Mouse (Mus musculus) neural tube, embryonic 14.5 days (tissue): ENCODE measurements around the gene Dcp1a. TPM values are rescaled to one million over a fixed set of nuclear protein-coding genes. Genes with fewer than 3 reads are reported as not detected.

Experiments
- ATAC-seq: fragments of 200-750 bp; cut with Nextera tagmentation; 2 replicates; pipeline ENCODE4 v1.8.0; 2017; ENCODE audit warnings: low read depth, mild to moderate bottlenecking, moderate TSS enrichment, moderate library complexity
- H3K27ac ChIP-seq: fragments of 300-500 bp; sonication (generic); 2 replicates; pipeline ENCODE4 v1.5.1; 2014; ENCODE audit warnings: low read depth, mild to moderate bottlenecking, control low read depth, low read length, moderate library complexity, mixed read lengths
- H3K27me3 ChIP-seq: fragments of 300-500 bp; sonication (generic); 2 replicates; pipeline ENCODE4 v1.6.1; 2014; ENCODE audit warnings: low read length; ENCODE audit not compliant: control insufficient read depth, insufficient read depth
- H3K36me3 ChIP-seq: fragments of 300-500 bp; sonication (generic); 2 replicates; pipeline ENCODE4 v1.6.1; 2014; ENCODE audit warnings: low read length, mixed read lengths; ENCODE audit not compliant: control insufficient read depth, insufficient read depth
- H3K4me1 ChIP-seq: fragments of 300-500 bp; sonication (generic); 2 replicates; pipeline ENCODE4 v1.6.1; 2014; ENCODE audit warnings: low read length; ENCODE audit not compliant: control insufficient read depth, insufficient read depth
- H3K4me2 ChIP-seq: fragments of 300-500 bp; sonication (generic); 2 replicates; pipeline ENCODE4 v1.6.1; 2014; ENCODE audit warnings: mild to moderate bottlenecking, low read depth, low read length, control low read depth
- H3K4me3 ChIP-seq: fragments of 300-500 bp; sonication (generic); 2 replicates; pipeline ENCODE4 v1.5.1; 2014; ENCODE audit warnings: low read depth, low read length, control low read depth, mixed read lengths
- H3K9ac ChIP-seq: fragments of 300-500 bp; sonication (generic); replicated peaks from 2 replicates; pipeline ENCODE4 v1.6.1; 2014; ENCODE audit warnings: low read depth, mild to moderate bottlenecking, control low read depth, low read length, mixed read lengths
- H3K9me3 ChIP-seq: fragments of 300-500 bp; sonication (generic); 2 replicates; pipeline ENCODE4 v1.6.1; 2016; ENCODE audit warnings: low read length; ENCODE audit not compliant: control insufficient read depth
- WGBS: fragments of 180-500 bp; shearing (Covaris S2); extraction: QIAGEN DNeasy Blood & Tissue Kit; methylation state at CpG from one replicate; pipeline ENCODE4 v1.1.7; 2014; 5-methylcytosine and 5-hydroxymethylcytosine counted together
- polyA plus RNA-seq: library from polyadenylated mRNA; unstranded; fragments of >200 nt; fragmentation: Nextera tagmentation; extraction: Ambion mirVana; gene quantifications from 2 replicates; pipeline ENCODE4 v1.2.1, GENCODE M21; 2014

The Dcp1a gene
- polyA plus RNA-seq, 1 experiment from 2014 or later, result 22.1 TPM

GRCm38 (mm10) chr14:30458820-30459219 is 20.5 kb upstream of the Dcp1a start:
- no peak overlapping the region for H3K4me3 ChIP-seq
- no peaks in the 10 kb centered on the region for H3K27me3 ChIP-seq
- H3K4me1 ChIP-seq, result no peaks in the 10 kb centered on the region
- H3K9ac ChIP-seq, result no peak overlapping the region
- no peak overlapping the region for H3K27ac ChIP-seq
- H3K9me3 ChIP-seq, result no peaks in the 10 kb centered on the region
- 82% methylated on average over 3 of the region's 3 CpGs for WGBS
- no peak overlapping the region for H3K4me2 ChIP-seq
- H3K36me3 ChIP-seq, result no peaks in the 10 kb centered on the region
- ATAC-seq, result no peak

- H3K27me3 ChIP-seq, result no peaks in the 10 kb centered on the region
- no peak for ATAC-seq
- H3K9ac ChIP-seq, result no peak overlapping the region
- 6% methylated on average over 14 of the region's 14 CpGs for WGBS
- H3K4me1 ChIP-seq, result no peaks in the 10 kb centered on the region
- H3K4me3 ChIP-seq, result no peak overlapping the region
- no peaks in the 10 kb centered on the region for H3K9me3 ChIP-seq
- H3K4me2 ChIP-seq, result no peak overlapping the region
- no peak overlapping the region for H3K27ac ChIP-seq
- no peaks in the 10 kb centered on the region for H3K36me3 ChIP-seq
Measured at GRCm38 (mm10) chr14:30459891-30460523, 19.3 kb upstream of the Dcp1a start.

- Histone ChIP-seq H3K36me3 (no peaks in the 10 kb centered on the region), H3K4me3 (no peak overlapping the region), H3K27ac (no peak overlapping the region), H3K27me3 (no peaks in the 10 kb centered on the region), H3K4me2 (no peak overlapping the region), H3K9me3 (no peaks in the 10 kb centered on the region), H3K4me1 (no peaks in the 10 kb centered on the region), H3K9ac (no peak overlapping the region)
- no peak for ATAC-seq
- 84% methylated on average over 4 of the region's 4 CpGs for WGBS
Measured at GRCm38 (mm10) chr14:30463312-30463711, 16.0 kb upstream of the Dcp1a start.

GRCm38 (mm10) chr14:30473605-30474004 is 5.7 kb upstream of the Dcp1a start:
- Histone ChIP-seq H3K4me3 (no peak overlapping the region), H3K27me3 (no peaks in the 10 kb centered on the region), H3K9me3 (no peaks in the 10 kb centered on the region), H3K4me2 (no peak overlapping the region), H3K36me3 (no peaks in the 10 kb centered on the region), H3K9ac (no peak overlapping the region), H3K4me1 (no peaks in the 10 kb centered on the region), H3K27ac (no peak overlapping the region)
- ATAC-seq, result no peak
- WGBS, result 76% methylated on average over 5 of the region's 5 CpGs

GRCm38 (mm10) chr14:30474416-30474815 is 4.9 kb upstream of the Dcp1a start:
- WGBS, result 92% methylated on average over 6 of the region's 6 CpGs
- no peak overlapping the region for H3K4me2 ChIP-seq
- no peaks in the 10 kb centered on the region for H3K27me3 ChIP-seq
- H3K9me3 ChIP-seq, result no peaks in the 10 kb centered on the region
- H3K27ac ChIP-seq, result no peak overlapping the region
- no peak overlapping the region for H3K4me3 ChIP-seq
- H3K4me1 ChIP-seq, result no peaks in the 10 kb centered on the region
- no peaks in the 10 kb centered on the region for H3K36me3 ChIP-seq
- H3K9ac ChIP-seq, result no peak overlapping the region
- ATAC-seq, result no peak

- no peak within 1 kb of the TSS for H3K4me2 ChIP-seq
- no peak within 1 kb of the TSS for H3K4me3 ChIP-seq
- H3K36me3 ChIP-seq, result peaks cover 23% of the 10 kb centered on the region
- WGBS, result 90% methylated on average over 9 of the region's 9 CpGs
- H3K9ac ChIP-seq, result no peak within 1 kb of the TSS
- H3K9me3 ChIP-seq, result no peaks in the 10 kb centered on the region
- H3K27me3 ChIP-seq, result no peaks in the 10 kb centered on the region
- ATAC-seq, result no peak
- H3K27ac ChIP-seq, result no peak within 1 kb of the TSS
- no peaks in the 10 kb centered on the region for H3K4me1 ChIP-seq
Measured at GRCm38 (mm10) chr14:30491342-30491741, 12.0 kb downstream of the Dcp1a start, which contains the start of gene Cacna1d. Gene Cacna1d (minus strand): TSS chr14:30491455.

GRCm38 (mm10) chr14:30493276-30493675 is 13.9 kb downstream of the Dcp1a start:
- no peak overlapping the region for H3K27ac ChIP-seq
- no peak for ATAC-seq
- no peaks in the 10 kb centered on the region for H3K27me3 ChIP-seq
- no peak overlapping the region for H3K4me2 ChIP-seq
- H3K4me3 ChIP-seq, result no peak overlapping the region
- WGBS, result 76% methylated on average over 1 of the region's 1 CpGs
- peaks cover 16% of the 10 kb centered on the region for H3K36me3 ChIP-seq
- H3K9me3 ChIP-seq, result no peaks in the 10 kb centered on the region
- H3K9ac ChIP-seq, result no peak overlapping the region
- no peaks in the 10 kb centered on the region for H3K4me1 ChIP-seq

GRCm38 (mm10) chr14:30494998-30495397 is 15.7 kb downstream of the Dcp1a start:
- no peaks in the 10 kb centered on the region for H3K4me1 ChIP-seq
- H3K27ac ChIP-seq, result no peak overlapping the region
- peaks cover 9% of the 10 kb centered on the region; the same call in 1 of the 2 replicates for H3K36me3 ChIP-seq
- ATAC-seq, result no peak
- H3K9ac ChIP-seq, result no peak overlapping the region
- no peak overlapping the region for H3K4me3 ChIP-seq
- no peaks in the 10 kb centered on the region for H3K27me3 ChIP-seq
- no peak overlapping the region for H3K4me2 ChIP-seq
- H3K9me3 ChIP-seq, result no peaks in the 10 kb centered on the region
- WGBS, result 93% methylated on average over 6 of the region's 6 CpGs

- ATAC-seq, result no peak
- H3K27me3 ChIP-seq, result no peaks in the 10 kb centered on the region
- 87% methylated on average over 2 of the region's 2 CpGs for WGBS
- H3K9ac ChIP-seq, result no peak overlapping the region
- H3K27ac ChIP-seq, result no peak overlapping the region
- H3K36me3 ChIP-seq, result 0 out of 2 replicates have a peak, but pooled peaks cover 2% of the 10 kb centered on the region
- no peak overlapping the region for H3K4me2 ChIP-seq
- no peak overlapping the region for H3K4me3 ChIP-seq
- H3K9me3 ChIP-seq, result no peaks in the 10 kb centered on the region
- no peaks in the 10 kb centered on the region for H3K4me1 ChIP-seq
Measured at GRCm38 (mm10) chr14:30498202-30498601, 18.9 kb downstream of the Dcp1a start.
